Mouse (Mus musculus) 3134 (cell line): ENCODE data around the gene March6.

Source experiments
- DNase-seq: peaks from one replicate; pipeline ENCODE4 v3.0.0-alpha.2; 2011; ENCODE audit warnings: low spot score; ENCODE audit not compliant: insufficient read length; ENCODE audit errors: extremely low read depth

March6 gene

DNA sequence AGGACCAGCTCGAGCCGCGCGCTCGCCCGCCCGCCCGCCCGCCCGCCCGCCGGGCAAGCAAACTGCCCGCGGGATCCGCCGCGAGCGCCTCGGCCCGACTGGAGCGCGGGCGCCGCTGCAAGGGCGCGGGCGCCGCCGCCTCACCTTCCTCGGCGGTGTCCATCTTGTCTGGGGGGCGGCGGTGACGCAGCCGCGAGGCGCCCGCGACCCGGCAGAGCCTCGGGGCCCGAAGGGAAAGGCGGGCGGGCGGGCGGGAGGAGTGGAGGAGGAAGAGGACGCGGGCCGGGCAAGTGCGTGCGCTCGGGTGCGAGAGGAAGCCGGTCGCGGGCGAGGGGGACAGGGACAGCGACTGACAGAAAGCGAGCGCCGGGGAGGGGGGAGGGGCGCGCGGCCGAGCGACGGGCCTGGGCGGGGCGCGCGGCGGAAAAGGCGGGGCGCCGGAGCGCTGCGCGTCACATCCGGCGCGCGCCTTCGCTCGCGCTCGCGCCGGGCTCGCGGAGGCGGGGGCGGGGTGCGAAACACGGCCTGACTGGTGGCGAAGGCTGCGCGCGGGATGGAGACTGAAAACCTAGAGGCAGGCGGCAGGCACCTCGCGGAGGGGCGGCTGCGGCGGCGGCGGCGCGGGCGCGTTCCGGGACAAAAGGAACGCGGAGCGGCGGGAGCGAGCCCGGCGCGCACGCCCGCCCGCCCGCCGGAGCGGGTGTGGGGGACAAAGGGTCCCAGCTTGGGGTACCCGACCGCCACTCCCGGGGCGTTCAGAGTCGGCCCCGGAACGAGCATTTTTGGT is at the start of gene March6:
Gene March6, minus strand, starts transcription at position 395 of the 787 bp plus-strand sequence.
- DNase-seq: peak; percentile 83

DNA sequence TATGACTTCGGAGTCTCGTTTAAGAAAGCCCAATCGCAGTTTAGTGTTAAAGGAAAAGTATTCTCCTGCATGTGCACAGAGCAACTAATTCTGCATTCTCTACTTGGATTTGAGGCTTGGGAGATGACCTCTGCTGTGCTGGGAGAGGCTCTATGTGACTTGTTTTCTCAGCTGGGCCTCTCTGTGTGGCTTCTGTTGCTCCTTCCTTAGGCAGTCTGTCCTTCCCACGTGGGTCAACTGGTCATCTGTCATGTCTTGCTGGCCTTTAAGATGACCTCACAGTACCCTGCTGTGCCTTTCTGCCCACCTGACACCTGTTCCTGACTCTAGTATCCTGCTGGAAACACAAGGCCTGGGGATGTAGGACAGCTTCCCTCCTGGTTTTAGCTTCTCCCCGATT is 45.2 kb upstream of the March6 start:
- no peak for DNase-seq

- DNase-seq: no peak
These were observed 42.8 kb upstream of the March6 start for GRCm38 (mm10) chr15:31573692-31574091.

- DNase-seq: no peak
These were observed 42.4 kb upstream of the March6 start for GRCm38 (mm10) chr15:31573287-31573686.

- DNase-seq: peak; percentile 24
These were observed 41.3 kb upstream of the March6 start for GRCm38 (mm10) chr15:31571906-31572722.

GRCm38 (mm10) chr15:31570959-31571358 is 40.1 kb upstream of the March6 start:
- no peak for DNase-seq

GRCm38 (mm10) chr15:31569325-31570022 is 38.6 kb upstream of the March6 start:
- DNase-seq: peak; percentile 43

DNA sequence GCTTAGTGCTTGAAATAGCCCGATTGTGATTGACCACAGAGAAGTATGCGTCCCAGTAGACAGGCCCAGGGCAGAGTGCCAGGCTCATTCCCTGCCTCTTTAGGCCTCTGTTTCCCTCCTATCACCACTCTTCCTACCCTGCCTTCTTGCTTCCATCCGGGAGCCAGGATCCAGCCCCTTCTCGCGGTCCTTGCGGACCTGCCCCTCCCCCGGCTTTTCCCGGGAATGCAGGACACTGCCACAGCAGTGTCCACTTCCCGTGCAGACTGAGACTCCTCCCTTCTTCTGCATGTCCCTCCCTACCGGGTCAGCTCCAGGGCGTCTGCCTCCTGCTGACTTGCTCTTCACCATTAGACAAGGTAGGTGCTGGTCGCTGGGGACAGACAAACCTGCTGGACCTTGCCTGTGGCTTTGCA is 37.7 kb upstream of the March6 start:
- DNase-seq: peak; percentile 86

- peak; percentile 25 for DNase-seq
These were observed 36.6 kb upstream of the March6 start for GRCm38 (mm10) chr15:31567431-31567830.

DNA sequence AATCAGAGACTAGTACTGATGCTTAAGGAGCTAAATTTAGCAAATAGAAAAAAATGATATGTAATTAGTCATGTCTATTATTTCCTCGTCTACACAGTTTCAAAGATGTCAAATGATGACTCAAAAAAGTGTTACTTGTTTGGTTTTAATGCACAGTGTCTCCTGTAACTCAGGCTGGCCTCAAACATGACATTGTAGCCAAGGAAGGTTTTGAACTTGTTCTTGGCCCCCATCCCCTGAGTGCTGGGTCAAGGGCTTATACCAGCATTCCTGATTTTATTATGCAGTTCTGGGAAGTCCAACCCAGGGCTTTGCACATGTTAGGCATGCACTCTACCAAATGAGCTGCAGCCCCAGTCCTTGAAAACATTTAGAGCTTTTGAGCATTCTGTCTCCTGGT is 34.9 kb upstream of the March6 start:
- no peak for DNase-seq

DNA sequence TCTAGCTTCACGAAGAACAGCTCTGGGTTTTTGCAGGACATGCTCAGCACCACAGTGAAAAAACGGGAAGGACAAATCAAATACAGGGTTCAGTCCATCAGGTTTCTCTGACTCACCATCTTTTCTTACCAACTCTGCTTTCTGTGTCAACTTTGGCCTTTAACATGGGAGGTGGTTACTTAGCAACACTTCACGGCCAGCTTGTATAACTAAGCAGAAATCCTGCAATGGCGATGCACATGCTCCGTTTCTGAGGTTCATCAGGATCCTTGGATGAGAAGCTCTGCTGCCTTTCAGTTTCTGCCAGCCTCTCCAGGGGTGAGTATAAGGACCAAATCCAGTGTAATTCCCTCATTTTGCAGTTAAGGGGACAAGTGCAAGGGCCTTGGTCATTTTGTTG is 34.3 kb upstream of the March6 start, which contains the start of gene Cmbl:
Gene Cmbl, plus strand, starts transcription at position 206 of the 400 bp plus-strand sequence.
- DNase-seq: no peak

GRCm38 (mm10) chr15:31563577-31564546 is 33.0 kb upstream of the March6 start:
- no peak for DNase-seq

- no peak for DNase-seq
These were observed 32.0 kb upstream of the March6 start for GRCm38 (mm10) chr15:31562847-31563246.

DNA sequence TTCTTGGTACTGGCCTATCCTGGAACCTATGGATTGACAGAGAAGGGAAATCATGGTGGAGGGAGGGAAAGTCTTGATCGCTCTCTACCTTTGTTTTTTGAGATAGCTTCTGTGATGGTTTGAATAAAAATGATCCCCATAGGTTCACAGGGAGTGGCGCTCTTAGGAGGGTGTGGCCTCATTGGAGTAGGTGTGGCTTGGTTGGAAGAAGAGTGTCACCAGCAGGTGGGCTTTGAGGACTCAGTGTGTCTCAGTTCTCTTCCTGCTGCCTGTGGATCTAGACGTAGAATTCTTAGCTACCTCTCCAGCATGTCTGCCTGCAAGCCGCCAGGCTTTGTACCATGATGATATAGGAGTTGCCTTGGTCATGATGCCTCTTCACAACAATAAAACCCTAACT is 31.1 kb upstream of the March6 start:
- DNase-seq: no peak

DNA sequence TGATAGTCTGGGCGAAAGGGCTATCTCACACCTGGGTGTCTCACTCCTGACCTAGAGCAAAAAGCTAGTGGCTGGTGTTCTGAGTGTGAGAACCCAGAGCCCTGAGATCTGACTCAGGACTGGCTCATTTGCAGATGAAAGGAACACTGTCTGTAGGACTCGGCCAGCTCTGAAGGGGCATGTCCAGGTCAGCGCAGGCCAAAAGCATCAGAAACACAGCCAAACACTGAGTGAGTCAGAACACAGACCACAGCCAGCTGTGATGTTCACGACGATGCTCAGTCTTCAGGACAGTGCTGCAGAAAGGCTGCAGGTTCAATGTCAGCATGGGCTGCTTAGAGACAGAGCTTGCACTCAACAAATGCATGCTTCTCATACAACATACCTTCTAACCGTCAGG is 30.5 kb upstream of the March6 start:
- peak; percentile 65 for DNase-seq

DNA sequence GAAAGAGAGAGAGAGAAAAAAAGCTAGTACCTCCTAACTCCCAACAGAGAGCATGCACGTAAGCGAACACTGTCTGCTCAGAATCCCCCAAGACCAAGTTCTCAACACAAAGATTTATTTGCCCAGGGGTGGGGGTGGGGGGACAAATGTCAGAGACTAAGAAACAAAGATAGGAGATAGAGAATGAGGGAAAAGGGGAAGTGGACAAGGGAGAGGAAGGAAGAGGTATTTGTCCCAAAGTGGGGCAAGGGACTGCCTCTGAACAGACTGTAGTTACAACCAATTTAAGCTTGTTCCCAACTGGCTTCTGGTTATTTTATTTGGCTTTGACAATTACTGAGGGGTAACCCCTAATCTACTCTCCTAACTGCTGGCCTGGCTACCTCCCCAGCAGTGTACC is 24.0 kb upstream of the March6 start:
- no peak for DNase-seq

GRCm38 (mm10) chr15:31550381-31550780 is 19.5 kb upstream of the March6 start:
- DNase-seq: no peak

DNA sequence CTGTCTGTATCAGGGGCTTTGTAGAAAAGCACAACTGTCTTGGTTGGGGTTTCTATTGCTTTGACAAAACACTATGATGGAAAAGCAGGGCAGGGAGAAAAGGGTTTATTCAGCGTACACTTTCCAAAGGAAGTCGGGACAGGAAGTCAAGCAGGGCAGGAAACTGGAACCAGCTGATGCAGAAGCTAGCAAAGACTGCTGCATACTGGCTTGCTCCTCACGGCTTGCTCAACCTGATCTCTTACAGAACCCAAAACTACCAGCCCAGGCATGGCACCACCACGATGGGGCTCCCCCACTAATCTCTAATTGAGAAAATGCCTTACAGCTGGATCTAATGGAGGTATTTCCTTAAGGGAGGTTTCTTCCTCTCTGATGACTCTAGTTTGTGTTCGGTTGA is 16.6 kb upstream of the March6 start:
- DNase-seq: no peak

DNA sequence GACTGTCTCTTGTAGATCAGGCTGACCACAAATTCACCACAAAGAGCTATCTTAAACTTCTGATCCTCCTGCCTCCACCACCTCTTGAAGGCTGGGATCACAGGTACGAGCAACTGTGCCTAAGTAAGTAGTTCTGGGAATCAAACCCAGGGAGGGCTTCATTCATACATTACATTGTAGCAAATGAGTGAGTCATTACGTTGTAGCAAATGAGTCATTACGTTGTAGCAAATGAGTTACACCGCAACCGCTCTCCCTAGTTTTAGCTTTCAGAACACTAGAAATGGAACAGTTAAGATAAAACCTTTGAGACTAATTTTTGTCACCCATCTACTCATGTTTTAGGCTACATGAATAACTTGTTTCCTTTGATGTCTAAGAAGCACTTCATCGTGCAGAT is 15.4 kb upstream of the March6 start:
- DNase-seq: no peak

DNA sequence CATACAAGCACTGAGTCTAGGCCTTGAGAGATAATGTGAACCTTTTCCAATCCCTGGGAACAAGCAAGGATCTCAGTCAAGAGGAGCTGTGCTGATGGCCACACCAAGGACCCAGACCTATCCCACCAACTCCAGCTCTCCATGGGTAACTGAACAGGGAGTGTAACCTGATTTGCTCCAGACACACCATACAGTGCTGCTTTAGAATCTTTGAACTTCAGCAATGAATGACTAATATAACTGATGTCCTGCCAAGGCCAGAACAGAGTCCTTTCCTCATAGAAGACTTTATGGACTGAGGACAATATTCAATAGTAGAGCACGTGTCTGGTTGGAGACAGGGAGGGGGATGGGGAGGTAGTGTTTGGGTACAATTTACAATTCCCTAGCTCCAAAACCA is 14.2 kb upstream of the March6 start:
- no peak for DNase-seq
